Mouse (Mus musculus) embryonic facial prominence, embryonic 11.5 days (tissue): ENCODE measurements around the gene Haao. TPM values are rescaled to one million over a fixed set of nuclear protein-coding genes. Genes with fewer than 3 reads are reported as not detected.

ENCODE experiments used
- ATAC-seq: fragments of 200-750 bp; cut with Nextera tagmentation; replicated peaks from 2 replicates; pipeline ENCODE4 v1.8.0; 2017; ENCODE audit warnings: low read depth; ENCODE audit not compliant: insufficient number of reproducible peaks, low FRiP score, low TSS enrichment
- DNase-seq: peaks from one replicate; pipeline ENCODE4 v3.0.0-alpha.2; 2015; ENCODE audit warnings: low spot score
- H3K27ac ChIP-seq: fragments of 300-500 bp; sonication (generic); replicated peaks from 2 replicates; pipeline ENCODE4 v1.5.1; 2014; ENCODE audit warnings: mild to moderate bottlenecking, low read depth, low read length, control low read depth
- H3K27me3 ChIP-seq: fragments of 300-500 bp; sonication (generic); 2 replicates; pipeline ENCODE4 v1.6.1; 2014; ENCODE audit warnings: mild to moderate bottlenecking, low read length, moderate library complexity, mixed read lengths; ENCODE audit not compliant: control insufficient read depth, insufficient read depth
- H3K36me3 ChIP-seq: fragments of 300-500 bp; sonication (generic); replicated peaks from 2 replicates; pipeline ENCODE4 v1.6.1; 2014; ENCODE audit warnings: low read depth, mild to moderate bottlenecking, low read length, moderate library complexity, mixed read lengths; ENCODE audit not compliant: control insufficient read depth, insufficient read depth
- H3K4me1 ChIP-seq: fragments of 300-500 bp; sonication (generic); 2 replicates; pipeline ENCODE4 v1.6.1; 2014; ENCODE audit warnings: low read length, mixed read lengths; ENCODE audit not compliant: control insufficient read depth, insufficient read depth
- H3K4me2 ChIP-seq: fragments of 300-500 bp; sonication (generic); 2 replicates; pipeline ENCODE4 v1.6.1; 2014; ENCODE audit warnings: low read depth, mild to moderate bottlenecking, control low read depth, low read length, moderate library complexity
- H3K4me3 ChIP-seq: fragments of 300-500 bp; sonication (generic); 2 replicates; pipeline ENCODE4 v1.5.1; 2014; ENCODE audit warnings: low read depth, low read length, control low read depth
- H3K9ac ChIP-seq: fragments of 300-500 bp; sonication (generic); replicated peaks from 2 replicates; pipeline ENCODE4 v1.6.1; 2014; ENCODE audit warnings: mild to moderate bottlenecking, control low read depth, low read length
- H3K9me3 ChIP-seq: fragments of 300-500 bp; sonication (generic); replicated peaks from 2 replicates; pipeline ENCODE4 v1.6.1; 2016; ENCODE audit warnings: mild to moderate bottlenecking, low read length, inconsistent platforms, mixed read lengths; ENCODE audit not compliant: control insufficient read depth
- WGBS: fragments of 180-500 bp; shearing (Covaris S2); extraction: QIAGEN DNeasy Blood & Tissue Kit; methylation state at CpG from one replicate; pipeline ENCODE4 v1.1.7; 2014; 5-methylcytosine and 5-hydroxymethylcytosine counted together
- polyA plus RNA-seq: library from polyadenylated mRNA; unstranded; fragments of >200 nt; fragmentation: Nextera tagmentation; extraction: Ambion mirVana; gene quantifications from 2 replicates; pipeline ENCODE4 v1.2.1, GENCODE M21; 2014

Haao gene
- polyA plus RNA-seq, 1 experiment from 2014 or later = 0.39 TPM

- no peaks in the 10 kb centered on the region for H3K4me1 ChIP-seq
- 76% methylated on average over 23 of the region's 23 CpGs for WGBS
- H3K4me3 ChIP-seq = no peak overlapping the region
- H3K9me3 ChIP-seq = no peaks in the 10 kb centered on the region
- H3K4me2 ChIP-seq = no peak overlapping the region
- H3K27ac ChIP-seq = no peak overlapping the region
- no peak overlapping the region for H3K9ac ChIP-seq
- H3K27me3 ChIP-seq = no peaks in the 10 kb centered on the region
- ATAC-seq (no peak), DNase-seq (no peak)
- H3K36me3 ChIP-seq = no peaks in the 10 kb centered on the region
These were observed 55.4 kb downstream of the Haao start for GRCm38 (mm10) chr17:83792388-83792787.

- Histone ChIP-seq H3K9ac (no peak overlapping the region), H3K9me3 (no peaks in the 10 kb centered on the region)
These were observed 57.6 kb downstream of the Haao start for GRCm38 (mm10) chr17:83790158-83790557.

GRCm38 (mm10) chr17:83786418-83786817 is 61.3 kb downstream of the Haao start:
- DNase-seq (no peak), ATAC-seq (no peak)
- 90% methylated on average over 6 of the region's 6 CpGs for WGBS
- Histone ChIP-seq H3K27ac (no peak overlapping the region), H3K4me2 (no peak overlapping the region), H3K36me3 (no peaks in the 10 kb centered on the region), H3K4me1 (no peaks in the 10 kb centered on the region), H3K27me3 (no peaks in the 10 kb centered on the region), H3K9ac (no peak overlapping the region), H3K9me3 (no peaks in the 10 kb centered on the region), H3K4me3 (no peak overlapping the region)

More at GRCm38 (mm10) chr17:83790158-83790557, 57.6 kb downstream of the Haao start:
- DNase-seq (no peak), ATAC-seq (no peak)
- Histone ChIP-seq H3K4me3 (no peak overlapping the region), H3K27ac (no peak overlapping the region), H3K36me3 (no peaks in the 10 kb centered on the region), H3K27me3 (no peaks in the 10 kb centered on the region), H3K4me2 (no peak overlapping the region), H3K4me1 (no peaks in the 10 kb centered on the region)
- WGBS = 86% methylated on average over 5 of the region's 5 CpGs

GRCm38 (mm10) chr17:83782740-83783139 is 65.0 kb downstream of the Haao start:
- no peaks in the 10 kb centered on the region for H3K27me3 ChIP-seq
- no peaks in the 10 kb centered on the region for H3K36me3 ChIP-seq
- WGBS = 46% methylated on average over 5 of the region's 5 CpGs
- no peak overlapping the region for H3K4me2 ChIP-seq
- H3K9me3 ChIP-seq = no peaks in the 10 kb centered on the region
- no peak for ATAC-seq
- no peak overlapping the region for H3K9ac ChIP-seq
- no peaks in the 10 kb centered on the region for H3K4me1 ChIP-seq
- no peak overlapping the region for H3K27ac ChIP-seq
- DNase-seq = peak; percentile 83
- H3K4me3 ChIP-seq = no peak overlapping the region

Other genes starting within 250 kb of the Haao start
- not detected in 2 replicates for gene Kcng3, start 216.1 kb downstream of the Haao start, polyA plus RNA-seq
- 44.5 and 45.1 TPM in 2 replicates for gene Mta3, start 141.8 kb downstream of the Haao start, polyA plus RNA-seq